Mouse (Mus musculus) layer of hippocampus, adult 9-10 months (tissue): ENCODE data around the gene Metrn.
A peak's percentile ranks its signal among the peaks of the same experiment; 100 is the strongest.

Experiments used
- DNase-seq: peaks from one replicate; pipeline ENCODE4 v3.0.0; 2022; ENCODE audit warnings: low spot score

The Metrn gene

GRCm38 (mm10) chr17:25830806-25831431 is 34.0 kb upstream of the Metrn start:
- DNase-seq = no peak

- DNase-seq = no peak
Measured at GRCm38 (mm10) chr17:25830200-25830753, 33.3 kb upstream of the Metrn start.

GRCm38 (mm10) chr17:25829558-25830017 is 32.7 kb upstream of the Metrn start:
- no peak for DNase-seq

- DNase-seq = peak; percentile 71
Measured at GRCm38 (mm10) chr17:25828712-25829557, 32.0 kb upstream of the Metrn start, which contains the start of gene Jmjd8. Jmjd8 (plus strand) TSS chr17:25828867.

- DNase-seq = no peak
Measured at GRCm38 (mm10) chr17:25828223-25828594, 31.3 kb upstream of the Metrn start.

GRCm38 (mm10) chr17:25827546-25828222 is 30.7 kb upstream of the Metrn start:
- no peak for DNase-seq

GRCm38 (mm10) chr17:25827011-25827410 is 30.1 kb upstream of the Metrn start:
- no peak for DNase-seq

- DNase-seq = no peak
Measured at GRCm38 (mm10) chr17:25825984-25826570, 29.1 kb upstream of the Metrn start.

- no peak for DNase-seq
Measured at GRCm38 (mm10) chr17:25825311-25825710, 28.4 kb upstream of the Metrn start.

GRCm38 (mm10) chr17:25824362-25825142 is 27.6 kb upstream of the Metrn start:
- no peak for DNase-seq

GRCm38 (mm10) chr17:25823452-25823851 is 26.5 kb upstream of the Metrn start, which contains the start of gene Wdr24:
Wdr24 (plus strand) TSS chr17:25823627.
- peak; percentile 87 for DNase-seq

GRCm38 (mm10) chr17:25818851-25819780 is 22.2 kb upstream of the Metrn start:
- no peak for DNase-seq

GRCm38 (mm10) chr17:25817662-25818061 is 20.7 kb upstream of the Metrn start:
- DNase-seq = no peak

- DNase-seq = no peak
Measured at GRCm38 (mm10) chr17:25813471-25813870, 16.5 kb upstream of the Metrn start.

GRCm38 (mm10) chr17:25810890-25811289 is 14.0 kb upstream of the Metrn start:
- no peak for DNase-seq

- no peak for DNase-seq
Measured at GRCm38 (mm10) chr17:25809606-25810340, 12.8 kb upstream of the Metrn start.

GRCm38 (mm10) chr17:25808789-25809605 is 12.1 kb upstream of the Metrn start, which contains the start of gene Fbxl16:
Fbxl16 (plus strand) TSS chr17:25809085.
- DNase-seq = no peak

GRCm38 (mm10) chr17:25808028-25808427 is 11.1 kb upstream of the Metrn start:
- DNase-seq = no peak
